Mouse (Mus musculus) hindbrain, postnatal 0 days (tissue): ENCODE data around the gene Ltc4s. TPM values are rescaled to one million over a fixed set of nuclear protein-coding genes. Genes with fewer than 3 reads are reported as not detected.

Source experiments
- ATAC-seq: fragments of 200-750 bp; cut with Nextera tagmentation; 2 replicates; pipeline ENCODE4 v1.8.0; 2017; ENCODE audit warnings: mild to moderate bottlenecking, moderate TSS enrichment, moderate library complexity
- DNase-seq: peaks from one replicate; pipeline ENCODE4 v3.0.0-alpha.2; 2015; ENCODE audit warnings: low spot score
- H3K27ac ChIP-seq: fragments of 300-500 bp; sonication (generic); 2 replicates; pipeline ENCODE4 v1.5.1; 2014; ENCODE audit warnings: mild to moderate bottlenecking
- H3K27me3 ChIP-seq: fragments of 300-500 bp; sonication (generic); 2 replicates; pipeline ENCODE4 v1.6.1; 2014; ENCODE audit warnings: low read length, mixed read lengths; ENCODE audit not compliant: insufficient read depth
- H3K36me3 ChIP-seq: fragments of 300-500 bp; sonication (generic); 2 replicates; pipeline ENCODE4 v1.6.1; 2014; ENCODE audit warnings: low read length, mixed read lengths; ENCODE audit not compliant: insufficient read depth
- H3K4me1 ChIP-seq: fragments of 300-500 bp; sonication (generic); 2 replicates; pipeline ENCODE4 v1.6.1; 2014; ENCODE audit warnings: antibody characterized with exemption, low read length, mixed read lengths; ENCODE audit not compliant: insufficient read depth
- H3K4me2 ChIP-seq: fragments of 300-500 bp; sonication (generic); 2 replicates; pipeline ENCODE4 v1.6.1; 2014; ENCODE audit warnings: low read depth, mild to moderate bottlenecking, low read length, moderate library complexity, mixed read lengths
- H3K4me3 ChIP-seq: fragments of 300-500 bp; sonication (generic); 2 replicates; pipeline ENCODE4 v1.5.1; 2014; ENCODE audit warnings: low read length
- H3K9ac ChIP-seq: fragments of 300-500 bp; sonication (generic); replicated peaks from 2 replicates; pipeline ENCODE4 v1.6.1; 2014; ENCODE audit warnings: mild to moderate bottlenecking, low read length, moderate library complexity, mixed read lengths
- H3K9me3 ChIP-seq: fragments of 300-500 bp; sonication (generic); 2 replicates; pipeline ENCODE4 v1.6.1; 2016; ENCODE audit warnings: low read length, mixed read lengths
- CTCF ChIP-seq: IDR thresholded peaks from 2 replicates; pipeline ENCODE4 v1.5.1; 2016; ENCODE audit warnings: antibody characterized with exemption, control low read depth, low read depth
- WGBS: fragments of 180-500 bp; shearing (Covaris S2); extraction: QIAGEN DNeasy Blood & Tissue Kit; methylation state at CpG from one replicate; pipeline ENCODE4 v1.1.7; 2014; 5-methylcytosine and 5-hydroxymethylcytosine counted together
- polyA plus RNA-seq: library from polyadenylated mRNA; unstranded; fragments of >200 nt; fragmentation: Nextera tagmentation; extraction: Ambion mirVana; gene quantifications from 2 replicates; pipeline ENCODE4 v1.2.1, GENCODE M21; 2015
- total RNA-seq: library from RNA; depleted of rRNA; stranded (reverse); fragments of >200 nt; gene quantifications from 2 replicates; pipeline ENCODE4 v1.2.3, GENCODE M21; 2014

Gene Ltc4s
- total and polyA plus RNA-seq, 2 experiments from 2014 or later: 4.0 to 7.1 TPM

DNA sequence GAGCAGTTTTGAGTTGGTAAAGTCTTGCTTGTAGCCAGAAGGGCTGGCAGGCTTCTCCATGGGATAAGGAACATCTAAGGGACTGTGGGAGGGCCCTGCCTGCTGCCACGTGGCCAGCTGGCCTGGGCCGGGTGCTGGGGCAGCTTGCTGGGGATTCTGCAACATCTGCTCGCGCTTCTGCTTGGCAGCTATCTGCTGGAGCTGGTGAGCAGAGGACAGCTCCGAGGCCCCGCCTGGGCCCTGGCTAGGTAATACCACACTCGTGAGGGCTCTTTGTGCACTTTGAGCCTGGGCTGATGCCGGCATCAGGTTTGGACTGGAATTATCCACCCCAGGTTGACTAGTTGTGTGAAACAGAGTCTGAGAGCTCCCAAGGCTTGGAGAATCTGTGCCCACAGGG is 27.5 kb upstream of the Ltc4s start:
- H3K27me3 ChIP-seq: no peaks in the 10 kb centered on the region
- no peak for DNase-seq
- H3K4me2 ChIP-seq: no peak overlapping the region
- no peaks in the 10 kb centered on the region for H3K4me1 ChIP-seq
- peak; percentile 45; the same call in 1 of the 2 replicates for ATAC-seq
- peaks cover 41% of the 10 kb centered on the region for H3K36me3 ChIP-seq
- H3K9me3 ChIP-seq: no peaks in the 10 kb centered on the region
- H3K4me3 ChIP-seq: no peak overlapping the region
- no peak for TF ChIP-seq CTCF
- H3K27ac ChIP-seq: no peak overlapping the region
- no peak overlapping the region for H3K9ac ChIP-seq
- 71% methylated on average over 8 of the region's 8 CpGs for WGBS

- Histone ChIP-seq H3K4me1 (no peaks in the 10 kb centered on the region), H3K4me2 (no peak overlapping the region), H3K27me3 (no peaks in the 10 kb centered on the region), H3K27ac (no peak overlapping the region), H3K4me3 (no peak overlapping the region), H3K36me3 (peaks cover 60% of the 10 kb centered on the region), H3K9me3 (no peaks in the 10 kb centered on the region), H3K9ac (no peak overlapping the region)
- no peak for TF ChIP-seq CTCF
- WGBS: 84% methylated on average over 3 of the region's 3 CpGs
- ATAC-seq (no peak), DNase-seq (no peak)
These were observed 24.8 kb upstream of the Ltc4s start for GRCm38 (mm10) chr11:50263198-50263597.

DNA sequence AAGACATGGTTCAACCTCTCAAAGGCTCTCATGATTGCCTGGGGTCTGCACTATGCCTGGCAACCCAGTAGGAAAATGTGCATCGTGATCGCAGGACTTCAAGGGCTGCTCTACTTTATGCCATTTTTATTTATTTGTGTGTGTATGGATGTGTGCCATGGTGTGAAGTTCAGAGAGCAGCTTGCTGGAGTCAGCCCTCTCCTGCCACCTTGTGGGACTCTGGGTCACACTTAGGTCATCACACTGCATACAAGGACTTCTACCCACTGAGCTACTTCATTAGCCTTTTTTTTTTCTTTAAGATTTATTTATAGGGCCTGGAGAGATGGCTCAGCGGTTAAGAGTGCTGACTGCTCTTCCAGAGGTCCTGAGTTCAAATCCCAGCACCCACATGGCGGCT is 23.6 kb upstream of the Ltc4s start:
- peak; percentile 30; the same call in 1 of the 2 replicates for TF ChIP-seq CTCF
- Histone ChIP-seq H3K36me3 (peaks cover 72% of the 10 kb centered on the region), H3K9me3 (no peaks in the 10 kb centered on the region), H3K4me3 (no peak overlapping the region), H3K4me1 (no peaks in the 10 kb centered on the region), H3K27me3 (no peaks in the 10 kb centered on the region), H3K9ac (no peak overlapping the region), H3K4me2 (no peak overlapping the region), H3K27ac (no peak overlapping the region)
- 87% methylated on average over 4 of the region's 4 CpGs for WGBS
- ATAC-seq: no peak
- no peak for DNase-seq

DNA sequence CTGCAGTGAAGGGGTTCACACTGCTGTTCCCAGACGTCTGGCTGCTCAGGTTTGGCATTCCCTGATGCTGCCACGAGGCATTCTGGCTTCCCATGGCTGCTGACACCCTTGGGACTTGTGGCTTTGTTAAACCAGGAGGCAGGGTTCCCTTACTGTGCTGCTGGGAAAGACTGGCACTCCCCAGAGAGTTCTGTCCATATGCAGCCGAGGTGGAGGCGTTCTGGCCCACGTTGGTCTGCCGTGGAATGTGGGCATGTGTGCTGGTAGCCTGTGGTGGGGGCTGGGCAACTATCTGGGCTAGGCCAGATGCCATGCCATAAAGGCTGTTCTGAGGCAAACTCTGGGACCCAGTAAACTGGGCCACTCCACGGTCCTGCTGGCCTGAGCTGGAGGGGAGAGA is 19.9 kb upstream of the Ltc4s start:
- DNase-seq (no peak), ATAC-seq (no peak)
- WGBS: 76% methylated on average over 7 of the region's 7 CpGs
- Histone ChIP-seq H3K9ac (no peak overlapping the region), H3K4me3 (no peak overlapping the region), H3K9me3 (no peaks in the 10 kb centered on the region), H3K27ac (no peak overlapping the region), H3K4me2 (no peak overlapping the region), H3K4me1 (no peaks in the 10 kb centered on the region), H3K27me3 (no peaks in the 10 kb centered on the region), H3K36me3 (peaks cover 55% of the 10 kb centered on the region)
- TF ChIP-seq CTCF: no peak

DNA sequence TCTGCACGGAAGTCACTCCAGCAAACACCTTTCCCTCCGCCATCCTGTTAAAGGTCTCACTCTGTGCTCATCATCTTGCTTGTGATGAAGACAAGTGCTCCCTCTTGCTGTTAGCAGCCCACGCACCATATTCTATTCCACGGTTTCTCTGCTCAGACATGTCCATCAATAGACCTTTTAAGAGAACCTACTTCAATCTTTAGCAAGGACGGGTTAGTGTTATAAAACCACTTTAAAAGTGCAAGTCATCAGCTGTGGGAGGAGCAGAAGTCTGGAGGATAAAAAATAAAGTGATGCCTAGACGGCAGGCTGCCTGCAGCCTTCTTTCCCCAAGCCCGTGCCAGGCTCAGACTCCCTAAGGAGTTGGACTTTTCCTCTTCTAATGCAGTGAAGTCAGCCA is 18.2 kb upstream of the Ltc4s start:
- H3K27ac ChIP-seq: no peak overlapping the region
- H3K4me3 ChIP-seq: no peak overlapping the region
- H3K4me1 ChIP-seq: no peaks in the 10 kb centered on the region
- ATAC-seq (no peak), DNase-seq (no peak)
- TF ChIP-seq CTCF: no peak
- no peaks in the 10 kb centered on the region for H3K27me3 ChIP-seq
- no peak overlapping the region for H3K9ac ChIP-seq
- peaks cover 38% of the 10 kb centered on the region for H3K36me3 ChIP-seq
- H3K9me3 ChIP-seq: no peaks in the 10 kb centered on the region
- WGBS: 87% methylated on average over 7 of the region's 7 CpGs
- no peak overlapping the region for H3K4me2 ChIP-seq

DNA sequence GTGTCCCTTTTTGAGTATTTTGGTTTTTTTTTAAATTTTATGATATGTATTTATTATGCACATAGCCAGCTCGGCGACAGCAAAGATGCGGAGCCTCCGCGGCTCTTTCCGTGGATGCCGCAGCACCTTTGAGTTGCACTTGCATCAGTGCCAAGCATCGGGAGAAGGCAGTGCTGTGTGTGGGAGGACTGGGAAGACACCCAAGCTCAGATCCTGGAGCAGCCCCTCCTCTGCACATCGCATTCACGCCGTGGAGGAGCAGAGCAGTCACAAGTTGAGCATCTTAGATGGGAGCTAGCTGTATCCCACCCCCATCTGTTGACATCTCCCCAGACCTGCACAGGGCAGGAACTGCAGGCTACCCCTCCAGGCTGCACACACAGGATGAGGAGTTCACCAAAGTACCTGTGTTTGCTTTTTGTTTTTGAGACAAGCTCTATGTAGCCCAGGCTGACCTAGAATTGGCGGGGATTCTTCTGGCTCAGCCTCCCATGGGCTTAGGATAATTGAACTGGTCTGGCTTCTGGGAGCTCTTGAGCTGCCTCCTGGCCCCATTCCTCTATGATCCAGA is 15.7 kb upstream of the Ltc4s start:
- 66% methylated on average over 12 of the region's 12 CpGs for WGBS
- no peak for DNase-seq
- H3K4me1 ChIP-seq: no peaks in the 10 kb centered on the region
- no peak for TF ChIP-seq CTCF
- H3K9me3 ChIP-seq: no peaks in the 10 kb centered on the region
- ATAC-seq: no peak
- no peak overlapping the region for H3K4me3 ChIP-seq
- H3K36me3 ChIP-seq: peaks cover 19% of the 10 kb centered on the region
- no peaks in the 10 kb centered on the region for H3K27me3 ChIP-seq
- H3K27ac ChIP-seq: no peak overlapping the region
- H3K4me2 ChIP-seq: no peak overlapping the region
- no peak overlapping the region for H3K9ac ChIP-seq

DNA sequence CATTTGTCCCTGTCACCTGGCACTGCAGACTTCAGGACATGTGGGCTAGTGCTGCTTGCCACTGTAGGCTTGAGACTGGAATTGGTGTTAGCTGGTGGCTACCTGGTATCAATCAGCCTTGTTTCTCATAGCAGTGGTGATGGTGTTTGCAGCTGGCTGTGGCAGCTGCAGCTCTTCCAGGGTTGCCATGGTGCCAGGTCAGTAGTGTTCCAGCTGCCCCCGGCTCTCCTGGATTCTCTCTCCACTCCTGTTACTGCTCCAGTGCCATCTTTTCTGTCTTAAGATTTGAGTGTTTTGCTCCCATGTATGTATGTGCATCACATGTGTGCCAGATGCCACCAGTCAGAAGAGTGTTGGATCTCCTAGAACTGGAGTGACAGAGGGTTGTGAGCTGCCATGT is 15.0 kb upstream of the Ltc4s start:
- no peak overlapping the region for H3K27ac ChIP-seq

More for the DNA sequence above, 15.0 kb upstream of the Ltc4s start:
- Histone ChIP-seq H3K4me2 (no peak overlapping the region), H3K9me3 (no peaks in the 10 kb centered on the region), H3K27me3 (no peaks in the 10 kb centered on the region), H3K9ac (no peak overlapping the region), H3K4me3 (no peak overlapping the region), H3K36me3 (peaks cover 16% of the 10 kb centered on the region), H3K4me1 (no peaks in the 10 kb centered on the region)
- no peak for TF ChIP-seq CTCF
- 54% methylated on average over 1 of the region's 1 CpGs for WGBS
- ATAC-seq: peak; percentile 39; the same call in 1 of the 2 replicates
- DNase-seq: no peak
